Mouse (Mus musculus): Measurements from ENCODE around the gene BC017158. TPM values are rescaled to one million over a fixed set of nuclear protein-coding genes. Genes with fewer than 3 reads are reported as not detected.

The BC017158 gene
- polyA plus RNA-seq, 1 experiment from 2014 or later: 23.6 TPM

- Histone ChIP-seq H3K27ac (replicated peaks; ENCODE audit: low read depth, low read length) (no peak overlapping the region), H3K36me3 (ENCODE audit: control insufficient read depth, insufficient read depth, low read length) (peaks cover 53% of the 10 kb centered on the region), H3K4me1 (ENCODE audit: control insufficient read depth, insufficient read depth, low read length) (peaks cover 3% of the 10 kb centered on the region; the same call in 1 of the 2 replicates), H3K4me3 (ENCODE audit: low read depth, low read length) (no peak overlapping the region), H3K4me2 (ENCODE audit: low read depth, low read length) (no peak overlapping the region), H3K9me3 (ENCODE audit: control insufficient read depth, low read length) (no peaks in the 10 kb centered on the region), H3K27me3 (replicated peaks; ENCODE audit: control insufficient read depth, insufficient read depth, low read length) (no peaks in the 10 kb centered on the region), H3K9ac (ENCODE audit: low read depth, low read length) (no peak overlapping the region; the same call in 1 of the 2 replicates)
- DNase-seq (ENCODE audit: low spot score) (no peak), ATAC-seq (ENCODE audit: low read depth) (no peak)
- 94% methylated on average over 26 of the region's 27 CpGs for WGBS
Measured at GRCm38 (mm10) chr7:128240131-128240784, 57.7 kb downstream of the BC017158 start.

DNA sequence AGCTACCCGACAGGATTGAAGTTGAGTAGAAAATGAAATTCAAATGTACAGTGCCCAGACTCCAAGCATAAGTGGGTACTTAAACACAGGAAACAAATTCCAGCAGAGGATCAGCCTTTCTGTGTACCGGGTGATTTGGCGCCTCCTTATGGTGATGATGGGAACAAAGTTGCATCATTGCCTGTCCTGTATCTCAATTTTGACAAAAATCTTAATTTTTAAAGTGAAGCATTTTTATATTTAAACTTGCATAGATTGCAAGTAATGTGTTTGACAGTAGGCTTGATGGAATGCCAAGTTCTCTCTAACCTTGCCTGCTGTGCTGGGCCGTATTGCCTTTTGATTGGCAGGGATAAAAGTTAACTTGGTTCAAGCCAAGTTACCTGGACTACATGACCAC, 59.0 kb downstream of the BC017158 start:
- H3K27me3 ChIP-seq (replicated peaks; ENCODE audit: control insufficient read depth, insufficient read depth, low read length): no peaks in the 10 kb centered on the region
- H3K36me3 ChIP-seq (ENCODE audit: control insufficient read depth, insufficient read depth, low read length): peaks cover 40% of the 10 kb centered on the region
- H3K9ac ChIP-seq (ENCODE audit: low read depth, low read length): peak overlapping the region; percentile 85
- H3K9me3 ChIP-seq (ENCODE audit: control insufficient read depth, low read length): no peaks in the 10 kb centered on the region
- H3K4me3 ChIP-seq (ENCODE audit: low read depth, low read length): peak overlapping the region; percentile 65
- WGBS: 22% methylated on average over 4 of the region's 4 CpGs
- peak; percentile 54 for DNase-seq (ENCODE audit: low spot score)
- no peak for ATAC-seq (ENCODE audit: low read depth)
- peak overlapping the region; percentile 98 for H3K27ac ChIP-seq (replicated peaks; ENCODE audit: low read depth, low read length)
- peak overlapping the region; percentile 73 for H3K4me2 ChIP-seq (ENCODE audit: low read depth, low read length)
- H3K4me1 ChIP-seq (ENCODE audit: control insufficient read depth, insufficient read depth, low read length): peaks cover 3% of the 10 kb centered on the region; the same call in 1 of the 2 replicates

DNA sequence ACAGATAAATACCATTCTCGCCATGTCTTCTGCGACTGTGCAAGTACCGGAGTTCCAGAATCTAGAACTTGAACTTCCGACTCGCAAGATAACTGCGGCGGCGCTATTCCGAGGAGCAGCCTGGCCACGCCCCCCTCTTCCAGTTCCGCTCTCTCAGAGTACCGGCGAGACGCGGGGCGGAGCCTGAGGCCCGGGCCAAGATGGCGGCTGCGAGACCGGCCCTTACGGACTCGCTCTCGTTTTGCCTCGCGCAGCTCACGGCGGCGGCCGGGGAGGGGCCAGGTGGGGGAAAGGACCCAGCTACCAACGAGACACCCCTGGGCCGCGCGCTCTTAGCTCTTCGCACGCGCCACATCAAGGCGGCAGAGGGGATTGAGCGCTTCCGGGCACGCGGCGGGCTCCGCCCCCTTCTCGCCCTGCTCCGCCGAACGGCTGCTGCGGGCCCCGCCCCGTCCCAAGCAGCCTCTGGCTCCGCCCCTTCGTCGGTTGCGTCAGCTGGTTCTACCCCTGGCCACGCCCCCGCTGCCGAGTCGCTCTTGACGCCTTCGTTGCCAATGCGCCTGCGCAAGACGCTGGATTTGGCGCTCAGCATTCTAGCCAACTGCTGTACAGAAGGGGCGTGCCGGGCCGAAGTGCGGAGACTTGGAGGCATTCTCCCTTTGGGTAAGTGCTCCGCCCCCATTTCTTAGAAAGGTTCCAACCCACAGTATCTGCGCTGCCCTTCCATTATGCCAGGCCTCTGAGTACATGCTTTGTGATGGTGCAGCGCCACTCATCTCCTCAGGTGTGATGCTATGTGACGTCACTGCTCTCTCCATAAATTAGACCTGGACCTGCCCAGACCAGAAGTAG, 59.8 kb downstream of the BC017158 start, which contains the start of gene 9130023H24Rik:
9130023H24Rik (minus strand) TSS at position 105 of the 852 bp plus-strand sequence.
- Histone ChIP-seq H3K4me1 (ENCODE audit: control insufficient read depth, insufficient read depth, low read length) (peaks cover 3% of the 10 kb centered on the region; the same call in 1 of the 2 replicates), H3K27me3 (replicated peaks; ENCODE audit: control insufficient read depth, insufficient read depth, low read length) (no peaks in the 10 kb centered on the region), H3K27ac (replicated peaks; ENCODE audit: low read depth, low read length) (peak within 1 kb of the TSS; percentile 98), H3K4me2 (ENCODE audit: low read depth, low read length) (peak within 1 kb of the TSS; percentile 73), H3K9ac (ENCODE audit: low read depth, low read length) (peak within 1 kb of the TSS; percentile 85), H3K9me3 (ENCODE audit: control insufficient read depth, low read length) (no peaks in the 10 kb centered on the region), H3K36me3 (ENCODE audit: control insufficient read depth, insufficient read depth, low read length) (peaks cover 37% of the 10 kb centered on the region), H3K4me3 (ENCODE audit: low read depth, low read length) (peak within 1 kb of the TSS; percentile 65)
- ATAC-seq (ENCODE audit: low read depth) (peak; percentile 91), DNase-seq (ENCODE audit: low spot score) (peak; percentile 100)
- under 1% methylated on average over 43 of the region's 72 CpGs for whole genome bisulfite sequencing

GRCm38 (mm10) chr7:128237593-128237926, 60.4 kb downstream of the BC017158 start:
- H3K4me1 ChIP-seq (ENCODE audit: control insufficient read depth, insufficient read depth, low read length): peaks cover 3% of the 10 kb centered on the region; the same call in 1 of the 2 replicates
- no peaks in the 10 kb centered on the region for H3K27me3 ChIP-seq (replicated peaks; ENCODE audit: control insufficient read depth, insufficient read depth, low read length)
- peak overlapping the region; percentile 69 for H3K4me2 ChIP-seq (ENCODE audit: low read depth, low read length)
- H3K4me3 ChIP-seq (ENCODE audit: low read depth, low read length): peak overlapping the region; percentile 65
- H3K27ac ChIP-seq (replicated peaks; ENCODE audit: low read depth, low read length): peak overlapping the region; percentile 98
- DNase-seq (ENCODE audit: low spot score) (no peak), ATAC-seq (ENCODE audit: low read depth) (no peak)
- under 1% methylated on average over 25 of the region's 25 CpGs for WGBS
- H3K9me3 ChIP-seq (ENCODE audit: control insufficient read depth, low read length): no peaks in the 10 kb centered on the region
- peak overlapping the region; percentile 85 for H3K9ac ChIP-seq (ENCODE audit: low read depth, low read length)
- H3K36me3 ChIP-seq (ENCODE audit: control insufficient read depth, insufficient read depth, low read length): peaks cover 31% of the 10 kb centered on the region

DNA sequence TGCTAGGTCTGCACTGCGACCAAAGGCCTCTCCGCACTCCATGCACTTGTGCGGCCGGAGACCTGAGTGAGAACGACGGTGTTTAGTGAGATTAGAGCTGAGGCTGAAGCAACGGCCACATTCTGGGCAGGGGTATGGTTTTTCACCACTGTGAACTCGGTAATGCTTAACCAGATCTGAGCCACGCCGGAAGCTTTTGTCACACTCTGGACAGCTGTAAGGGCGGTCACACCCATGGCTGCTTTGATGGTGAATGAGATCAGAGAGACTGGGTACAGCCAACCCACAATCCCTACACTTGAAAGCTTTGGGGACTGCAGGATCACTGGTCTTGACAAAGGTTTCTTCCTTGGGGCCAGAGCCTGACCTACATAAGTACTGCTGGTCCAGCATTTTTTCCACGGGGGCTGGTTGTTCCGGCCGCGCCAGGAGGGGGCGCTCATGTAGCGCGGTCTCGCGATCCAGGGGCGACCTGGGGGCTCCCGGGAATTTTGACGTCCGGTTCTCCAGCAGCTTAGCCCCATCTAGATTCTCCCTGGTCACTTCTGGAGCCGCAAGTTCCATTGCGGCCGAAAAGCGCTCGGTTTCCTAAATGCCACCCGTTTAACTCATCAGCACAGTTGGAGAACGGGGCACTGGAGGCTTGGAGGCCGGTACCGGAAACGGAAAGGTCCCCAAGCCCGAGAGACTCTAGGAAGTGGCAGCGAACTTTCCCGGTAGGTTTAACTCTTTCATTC, 60.9 kb downstream of the BC017158 start, which contains the start of gene Armc5:
Armc5 (plus strand) TSS at position 487 of the 737 bp plus-strand sequence.
- no peaks in the 10 kb centered on the region for H3K27me3 ChIP-seq (replicated peaks; ENCODE audit: control insufficient read depth, insufficient read depth, low read length)
- H3K4me1 ChIP-seq (ENCODE audit: control insufficient read depth, insufficient read depth, low read length): peaks cover 3% of the 10 kb centered on the region; the same call in 1 of the 2 replicates
- ATAC-seq (ENCODE audit: low read depth) (peak; percentile 20; the same call in 1 of the 2 replicates), DNase-seq (ENCODE audit: low spot score) (peak; percentile 75)
- peak within 1 kb of the TSS; percentile 69 for H3K4me2 ChIP-seq (ENCODE audit: low read depth, low read length)
- H3K27ac ChIP-seq (replicated peaks; ENCODE audit: low read depth, low read length): peak within 1 kb of the TSS; percentile 98
- peak within 1 kb of the TSS; percentile 85 for H3K9ac ChIP-seq (ENCODE audit: low read depth, low read length)
- H3K4me3 ChIP-seq (ENCODE audit: low read depth, low read length): peak within 1 kb of the TSS; percentile 65
- peaks cover 26% of the 10 kb centered on the region for H3K36me3 ChIP-seq (ENCODE audit: control insufficient read depth, insufficient read depth, low read length)
- H3K9me3 ChIP-seq (ENCODE audit: control insufficient read depth, low read length): no peaks in the 10 kb centered on the region
- 26% methylated on average over 36 of the region's 37 CpGs for WGBS

DNA sequence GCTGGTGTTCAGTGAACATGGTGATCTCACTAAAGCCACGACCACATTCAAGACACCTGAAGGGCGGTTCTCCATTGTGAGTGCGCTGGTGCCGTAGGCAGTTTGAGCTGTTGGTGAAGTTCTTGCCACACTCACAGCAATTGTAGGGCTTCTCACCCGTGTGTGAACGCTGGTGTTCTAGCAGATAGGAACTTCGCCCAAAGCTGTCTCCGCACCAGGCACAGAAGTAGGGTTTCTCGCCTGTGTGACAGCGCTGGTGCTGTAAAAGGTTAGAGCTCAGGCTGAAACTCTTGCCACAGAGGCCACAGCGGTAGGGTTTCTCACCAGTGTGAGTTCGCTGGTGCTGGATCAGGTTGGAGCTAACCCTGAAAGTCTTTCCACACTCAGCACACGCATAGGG, 61.5 kb downstream of the BC017158 start:
- Histone ChIP-seq H3K9ac (ENCODE audit: low read depth, low read length) (no peak overlapping the region), H3K4me3 (ENCODE audit: low read depth, low read length) (no peak overlapping the region), H3K4me1 (ENCODE audit: control insufficient read depth, insufficient read depth, low read length) (peaks cover 3% of the 10 kb centered on the region; the same call in 1 of the 2 replicates), H3K4me2 (ENCODE audit: low read depth, low read length) (peak overlapping the region; percentile 69), H3K9me3 (ENCODE audit: control insufficient read depth, low read length) (no peaks in the 10 kb centered on the region), H3K27me3 (replicated peaks; ENCODE audit: control insufficient read depth, insufficient read depth, low read length) (no peaks in the 10 kb centered on the region), H3K27ac (replicated peaks; ENCODE audit: low read depth, low read length) (no peak overlapping the region), H3K36me3 (ENCODE audit: control insufficient read depth, insufficient read depth, low read length) (peaks cover 20% of the 10 kb centered on the region)
- WGBS: 97% methylated on average over 13 of the region's 13 CpGs
- no peak for DNase-seq (ENCODE audit: low spot score)
- ATAC-seq (ENCODE audit: low read depth): no peak

- no peak for ATAC-seq (ENCODE audit: low read depth)
- Histone ChIP-seq H3K4me3 (ENCODE audit: low read depth, low read length) (no peak overlapping the region), H3K27me3 (replicated peaks; ENCODE audit: control insufficient read depth, insufficient read depth, low read length) (no peaks in the 10 kb centered on the region), H3K27ac (replicated peaks; ENCODE audit: low read depth, low read length) (no peak overlapping the region), H3K36me3 (ENCODE audit: control insufficient read depth, insufficient read depth, low read length) (peaks cover 11% of the 10 kb centered on the region), H3K9ac (ENCODE audit: low read depth, low read length) (no peak overlapping the region), H3K4me2 (ENCODE audit: low read depth, low read length) (no peak overlapping the region), H3K9me3 (ENCODE audit: control insufficient read depth, low read length) (no peaks in the 10 kb centered on the region), H3K4me1 (ENCODE audit: control insufficient read depth, insufficient read depth, low read length) (peaks cover 3% of the 10 kb centered on the region; the same call in 1 of the 2 replicates)
- 100% methylated on average over 1 of the region's 1 CpGs for WGBS
- DNase-seq (ENCODE audit: low spot score): no peak
Measured at GRCm38 (mm10) chr7:128235481-128235880, 62.5 kb downstream of the BC017158 start.

GRCm38 (mm10) chr7:128234796-128235195, 63.2 kb downstream of the BC017158 start:
- Histone ChIP-seq H3K9me3 (ENCODE audit: control insufficient read depth, low read length) (no peaks in the 10 kb centered on the region), H3K36me3 (ENCODE audit: control insufficient read depth, insufficient read depth, low read length) (peaks cover 4% of the 10 kb centered on the region; the same call in 1 of the 2 replicates), H3K27ac (replicated peaks; ENCODE audit: low read depth, low read length) (no peak overlapping the region), H3K4me1 (ENCODE audit: control insufficient read depth, insufficient read depth, low read length) (peaks cover 3% of the 10 kb centered on the region; the same call in 1 of the 2 replicates), H3K9ac (ENCODE audit: low read depth, low read length) (no peak overlapping the region), H3K4me2 (ENCODE audit: low read depth, low read length) (no peak overlapping the region), H3K4me3 (ENCODE audit: low read depth, low read length) (no peak overlapping the region), H3K27me3 (replicated peaks; ENCODE audit: control insufficient read depth, insufficient read depth, low read length) (no peaks in the 10 kb centered on the region)
- WGBS: 81% methylated on average over 2 of the region's 2 CpGs
- ATAC-seq (ENCODE audit: low read depth): no peak
- no peak for DNase-seq (ENCODE audit: low spot score)

Data from embryonic facial prominence, embryonic 14.5 days (tissue).